Mouse (Mus musculus): ENCODE results near the gene Tmem223.
"Not testable (repeated sequence)": the region's sequence is repeated elsewhere in the genome, so short reads cannot be mapped to it uniquely, and the experiment has no call there.

Tmem223 gene

DNA sequence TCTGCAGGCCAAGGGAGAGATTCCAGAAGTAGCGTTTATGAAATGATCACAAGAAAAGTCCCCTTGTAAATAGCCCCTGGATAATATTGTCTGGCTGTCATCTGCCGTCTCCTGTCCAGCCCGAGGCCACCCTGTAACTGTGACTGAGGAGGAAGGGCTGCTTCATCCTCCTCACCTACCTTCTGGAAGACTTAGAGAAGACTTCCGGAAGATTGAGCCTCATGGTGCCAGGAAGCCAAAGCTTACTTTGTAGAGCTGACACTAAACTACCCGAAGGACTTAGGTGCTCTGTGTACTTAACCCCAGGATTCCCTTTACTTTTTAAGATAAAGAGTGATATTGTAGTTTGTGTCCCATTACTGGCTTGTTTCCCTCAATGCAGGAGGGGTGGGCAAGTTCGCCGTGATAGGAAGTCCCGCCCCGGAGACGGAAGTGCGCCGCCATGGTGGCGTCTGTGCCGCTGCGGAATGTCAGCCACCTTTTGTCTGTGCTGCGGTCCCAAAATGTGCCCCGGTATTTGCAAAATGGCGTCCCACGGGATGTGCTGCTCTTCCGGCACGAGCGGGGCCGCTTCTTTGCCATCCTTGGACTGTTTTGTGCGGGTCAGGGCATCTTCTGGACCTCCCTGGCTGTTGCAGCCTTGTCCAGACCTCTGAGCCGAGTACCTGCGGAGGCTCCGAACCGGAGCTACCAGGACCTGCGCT lies at the start of gene Tmem223:
TSS of gene Tmem223 (plus strand) at position 430 of the 704 bp plus-strand sequence.
- DNase-seq (ENCODE audit: low spot score) = peak; percentile 82

DNA sequence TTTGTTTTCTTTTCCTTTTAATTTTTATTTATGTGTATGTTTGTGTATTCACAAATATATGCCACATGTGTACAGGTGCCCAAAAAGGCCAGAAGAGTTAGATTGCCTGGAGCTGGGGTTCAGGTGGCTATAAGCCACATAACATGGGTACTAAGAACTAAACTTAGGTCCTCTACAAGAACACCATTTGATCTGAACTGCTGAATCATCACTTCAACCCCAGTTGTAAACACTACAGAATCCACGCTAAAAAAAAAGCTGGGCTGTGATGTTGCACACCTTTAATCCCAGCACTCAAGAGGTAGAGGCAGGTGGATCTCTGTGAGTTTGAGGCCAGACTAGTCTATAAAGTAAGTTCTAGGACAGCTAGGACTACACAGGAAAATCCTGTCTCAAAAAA lies 49.4 kb upstream of the Tmem223 start:
- no peak for DNase-seq (ENCODE audit: low spot score)

DNA sequence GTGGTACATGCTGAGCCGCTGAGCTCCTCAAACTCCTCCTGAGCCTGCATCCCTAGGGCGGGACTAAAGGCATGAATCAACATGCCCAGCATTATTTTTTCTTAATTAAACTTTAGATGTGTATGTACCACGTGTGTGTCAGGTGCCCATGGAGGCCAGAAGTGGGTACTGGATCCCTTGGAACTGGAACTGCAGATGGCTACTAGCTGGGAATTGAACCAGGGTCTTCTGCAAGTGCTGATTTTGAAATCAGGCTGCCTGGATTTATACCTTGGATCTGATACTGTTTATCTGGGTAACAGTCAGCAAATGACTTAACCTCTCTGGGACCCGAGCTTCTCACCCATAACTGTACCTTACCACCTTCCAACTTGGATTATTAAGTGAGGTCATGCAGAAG lies 48.8 kb upstream of the Tmem223 start:
- DNase-seq (ENCODE audit: low spot score) = no peak

DNA sequence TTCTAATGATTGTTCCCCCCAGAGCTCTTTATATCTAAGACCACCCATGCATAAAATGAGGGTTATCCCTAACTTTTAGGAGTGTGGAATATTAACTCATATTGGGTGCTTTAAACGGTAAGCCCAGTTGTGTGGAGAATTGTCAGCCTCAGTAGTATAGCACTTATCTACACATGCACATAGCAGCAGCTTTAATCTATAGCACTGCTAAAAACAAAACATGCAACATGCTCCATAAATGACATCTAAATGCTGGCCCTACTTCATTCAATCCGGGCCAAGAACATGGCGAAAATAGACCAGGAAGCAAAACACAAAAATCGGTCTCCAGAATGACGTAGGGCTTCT lies 48.3 kb upstream of the Tmem223 start:
- DNase-seq (ENCODE audit: low spot score) = no peak

DNA sequence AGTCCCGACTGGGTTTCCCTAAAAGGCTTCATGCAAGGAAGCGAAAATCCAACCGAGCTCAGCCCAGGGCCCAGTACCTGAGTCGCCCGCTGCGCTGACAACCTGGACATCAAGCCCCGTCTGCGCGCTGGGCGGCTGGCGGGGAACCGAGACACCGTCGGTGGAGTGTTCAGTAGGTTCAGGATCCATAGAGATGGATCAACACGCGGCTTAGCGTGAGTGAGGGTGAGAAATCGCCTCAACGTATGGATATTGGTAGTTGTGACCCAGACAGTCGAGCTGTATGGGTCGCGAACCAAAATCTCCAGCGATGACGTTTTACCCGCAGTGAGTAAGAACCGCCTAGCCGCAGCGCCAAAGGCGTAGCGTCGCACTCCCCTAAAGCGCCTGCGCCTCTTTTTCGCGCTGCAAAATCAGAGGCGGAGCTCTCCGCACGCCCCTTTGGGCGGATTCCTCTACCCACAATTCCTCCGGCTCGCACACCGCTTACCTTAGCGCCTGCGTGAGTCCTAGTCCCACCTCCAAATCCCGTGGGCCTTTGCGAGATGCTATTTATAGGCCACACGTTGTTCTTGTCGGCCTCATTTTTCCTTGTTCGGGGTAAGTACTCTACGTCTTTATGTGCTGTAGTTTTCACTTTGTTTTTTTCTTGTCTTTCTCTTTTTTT lies 47.8 kb upstream of the Tmem223 start, which contains the start of gene Slc3a2:
TSS of gene Slc3a2 (minus strand) at position 463 of the 667 bp plus-strand sequence.
- DNase-seq (ENCODE audit: low spot score) = peak; percentile 97

DNA sequence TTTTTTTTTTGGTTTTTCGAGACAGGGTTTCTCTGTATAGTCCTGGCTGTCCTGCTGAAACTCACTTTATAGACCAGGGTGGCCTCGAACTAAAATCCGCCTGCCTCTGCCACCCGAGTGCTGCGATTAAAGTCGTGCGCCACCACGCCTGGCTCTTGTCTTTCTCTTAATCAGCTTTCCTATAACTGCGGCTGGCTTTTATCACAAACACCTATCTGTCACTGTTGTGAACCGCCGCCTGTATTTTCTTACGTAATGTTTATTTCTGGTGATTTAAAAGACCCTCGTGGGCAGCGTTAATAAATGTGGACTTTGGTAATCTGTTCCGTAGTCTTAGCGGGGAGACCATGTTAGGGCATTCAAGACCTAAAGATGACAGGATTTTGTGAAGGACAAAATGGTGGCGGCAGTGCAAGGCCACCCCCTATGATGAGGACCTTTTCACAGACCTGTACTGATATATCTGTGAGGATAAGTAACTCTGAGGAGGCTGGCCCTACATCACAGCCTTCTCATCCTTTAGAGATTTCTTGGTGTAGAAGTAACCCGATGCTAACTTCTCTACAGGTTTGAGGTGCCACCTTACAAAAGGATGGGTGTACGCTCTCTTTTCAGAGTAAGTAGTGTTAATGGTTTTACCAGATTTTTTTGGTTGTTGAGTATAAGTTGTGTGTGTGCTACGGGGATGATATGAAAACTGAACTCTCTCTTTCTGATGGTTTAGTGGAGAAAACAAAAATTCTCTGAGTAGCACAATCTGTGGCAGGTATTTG lies 47.0 kb upstream of the Tmem223 start:
- DNase-seq (ENCODE audit: low spot score) = peak; percentile 30

DNA sequence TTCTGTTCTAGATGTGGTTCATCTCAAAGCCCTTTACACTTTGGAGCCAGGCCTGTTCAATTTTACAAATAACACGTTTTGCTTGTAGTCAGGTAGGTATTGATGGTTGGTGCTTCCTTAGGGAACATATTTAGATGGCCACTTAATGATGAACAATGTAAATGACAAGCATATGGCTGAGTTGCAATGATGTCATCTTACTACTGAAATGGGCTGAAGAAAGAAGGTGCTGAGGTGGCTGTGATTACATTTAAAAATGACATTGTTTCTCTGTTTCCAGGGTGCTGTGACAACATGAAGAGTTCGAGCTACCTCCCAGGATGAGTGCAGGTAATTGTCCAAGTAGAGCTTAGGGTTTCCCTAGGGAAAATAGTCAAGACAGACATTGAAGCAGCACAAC lies 46.4 kb upstream of the Tmem223 start:
- no peak for DNase-seq (ENCODE audit: low spot score)

DNA sequence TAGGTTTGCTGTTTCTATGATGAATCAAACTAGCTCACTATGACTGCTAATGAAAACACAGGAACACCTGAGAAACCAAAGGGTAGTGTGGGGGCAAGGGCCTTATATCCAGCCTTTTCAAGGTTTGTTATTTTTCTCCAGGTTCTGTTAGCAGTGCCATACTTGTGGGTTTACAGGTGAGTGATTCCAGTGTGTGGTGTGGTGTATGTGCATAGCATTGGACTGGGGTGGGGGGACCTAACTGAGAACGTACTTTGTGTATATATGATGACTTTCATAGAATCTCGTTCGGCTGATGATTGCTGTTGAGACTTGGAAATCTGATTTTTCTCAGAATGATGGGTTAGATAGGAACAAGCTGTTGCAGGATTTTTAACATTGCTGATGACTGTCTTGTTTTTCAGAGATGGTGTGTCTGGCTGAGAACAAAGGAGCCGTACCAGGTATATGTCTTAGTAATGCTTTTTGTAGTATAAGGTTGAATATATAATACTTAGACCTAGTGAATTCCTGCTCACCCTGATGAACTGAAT lies 45.6 kb upstream of the Tmem223 start:
- DNase-seq (ENCODE audit: low spot score) = no peak

DNA sequence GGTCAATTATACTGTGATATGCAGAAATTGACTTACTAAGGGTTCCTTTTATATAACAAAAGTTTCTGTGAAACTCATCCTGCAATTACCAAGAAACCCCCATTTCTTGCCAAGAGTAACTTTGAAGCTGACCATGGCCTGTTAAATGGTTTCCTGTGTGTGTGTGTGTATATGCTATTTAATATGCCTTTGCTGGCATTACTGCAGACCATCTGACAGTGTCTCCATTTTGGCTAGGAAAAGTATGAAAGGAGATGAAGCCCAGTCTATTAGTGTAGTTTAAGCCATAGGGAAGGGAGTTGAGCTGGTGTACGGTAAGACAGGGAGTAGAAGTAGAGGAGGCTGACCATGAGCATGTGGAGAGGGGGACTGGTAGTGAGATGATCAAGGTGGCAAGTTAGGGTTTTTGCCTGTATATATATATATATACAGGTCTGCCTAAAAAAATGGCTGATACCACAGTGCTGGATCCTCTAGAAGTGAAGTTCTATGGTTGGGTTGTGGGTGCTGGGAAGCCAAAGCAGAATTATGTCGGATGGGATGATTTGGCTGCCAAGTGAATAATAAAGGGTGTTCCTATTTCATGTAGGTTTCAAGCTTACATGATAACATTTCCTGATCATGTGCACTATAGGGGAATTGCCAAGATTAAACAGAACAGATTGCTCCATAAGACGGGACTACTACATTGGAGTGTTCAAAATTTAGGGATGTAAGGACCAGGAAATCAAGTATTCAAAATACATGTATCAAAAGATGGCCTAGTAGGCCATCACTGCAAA lies 44.0 kb upstream of the Tmem223 start:
- no peak for DNase-seq (ENCODE audit: low spot score)

DNA sequence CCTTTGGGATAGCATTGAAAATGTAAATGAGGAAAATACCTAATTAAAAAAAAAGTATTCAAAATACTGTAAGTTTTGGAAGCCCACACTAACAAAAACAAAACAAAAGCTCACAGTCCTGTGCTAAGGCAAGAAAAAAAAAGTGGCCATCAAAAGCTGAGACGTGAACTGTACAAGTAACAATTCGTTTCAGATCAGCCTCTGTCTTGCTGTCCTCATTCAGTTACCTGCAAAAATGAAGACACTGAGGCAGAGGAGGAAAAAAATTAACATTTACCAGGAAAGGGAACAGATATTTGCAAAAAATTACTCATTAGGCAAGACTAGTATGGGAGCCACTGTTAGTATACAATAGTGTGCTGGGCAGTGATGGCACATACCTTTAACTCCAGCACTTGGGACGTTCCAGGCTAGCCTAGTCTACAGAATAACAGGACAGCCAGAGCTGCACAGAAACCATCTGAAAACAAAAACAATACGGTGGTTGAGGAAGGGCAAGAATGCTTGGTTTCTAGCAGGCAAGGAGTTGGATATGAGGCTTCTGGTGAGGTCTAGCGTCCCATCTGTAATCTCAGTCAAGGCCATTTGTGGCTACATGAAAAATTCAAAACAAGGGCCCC lies 43.2 kb upstream of the Tmem223 start:
- DNase-seq (ENCODE audit: low spot score) = no peak

DNA sequence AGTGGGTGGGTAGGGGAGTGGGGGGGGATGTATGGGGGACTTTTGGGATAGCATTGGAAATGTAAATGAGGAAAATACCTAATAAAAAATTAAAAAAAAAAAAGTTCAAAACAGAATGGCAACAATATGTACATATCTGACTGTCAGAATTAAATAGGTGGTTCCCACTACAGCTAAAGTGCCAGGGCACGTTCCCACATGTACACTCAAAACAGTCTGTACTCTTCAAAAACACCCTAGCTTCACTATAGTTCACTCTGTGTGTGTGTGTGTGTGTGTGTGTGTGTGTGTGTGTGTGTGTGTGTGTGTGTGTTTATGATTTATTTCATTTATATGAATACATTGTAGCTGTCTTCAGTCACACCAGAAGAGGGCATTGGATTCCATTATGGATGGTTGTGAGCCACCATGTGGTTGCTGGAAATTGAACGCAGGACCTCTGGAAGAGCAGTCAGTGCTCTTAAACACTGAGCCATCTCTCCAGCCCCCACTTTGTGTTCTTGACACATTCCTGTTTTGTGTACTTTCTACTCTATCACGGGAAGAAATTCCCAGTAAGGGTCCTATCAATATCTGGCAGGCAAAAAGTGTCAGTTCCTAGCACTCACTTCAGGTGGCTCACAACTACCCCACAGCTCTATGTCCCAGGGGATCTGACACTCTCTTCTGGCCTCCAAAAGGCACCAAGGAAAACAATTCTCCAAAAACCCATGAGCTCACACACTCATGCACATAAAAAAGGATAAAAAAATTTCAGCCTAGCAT lies 42.3 kb upstream of the Tmem223 start:
- DNase-seq (ENCODE audit: low spot score) = not testable (repeated sequence)

DNA sequence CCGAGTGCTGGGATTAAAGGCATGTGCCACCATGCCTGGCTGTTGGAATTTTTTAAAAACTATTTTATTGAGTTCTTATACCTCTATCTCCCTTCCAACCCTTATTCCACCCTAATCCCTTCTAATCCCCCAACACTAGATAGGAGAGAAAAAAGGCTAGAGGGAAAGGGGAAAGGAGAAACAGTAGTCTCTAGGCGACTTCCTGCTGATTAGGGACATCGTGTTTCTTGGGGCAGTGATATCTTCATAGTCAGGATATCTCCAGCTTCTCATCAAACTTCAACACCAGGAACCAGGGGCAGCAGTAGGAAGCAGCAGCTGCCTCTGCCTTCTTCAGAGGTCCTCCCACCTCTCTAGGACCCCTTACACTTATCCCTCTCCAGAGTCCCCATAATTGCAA lies 36.5 kb upstream of the Tmem223 start:
- no peak for DNase-seq (ENCODE audit: low spot score)

DNA sequence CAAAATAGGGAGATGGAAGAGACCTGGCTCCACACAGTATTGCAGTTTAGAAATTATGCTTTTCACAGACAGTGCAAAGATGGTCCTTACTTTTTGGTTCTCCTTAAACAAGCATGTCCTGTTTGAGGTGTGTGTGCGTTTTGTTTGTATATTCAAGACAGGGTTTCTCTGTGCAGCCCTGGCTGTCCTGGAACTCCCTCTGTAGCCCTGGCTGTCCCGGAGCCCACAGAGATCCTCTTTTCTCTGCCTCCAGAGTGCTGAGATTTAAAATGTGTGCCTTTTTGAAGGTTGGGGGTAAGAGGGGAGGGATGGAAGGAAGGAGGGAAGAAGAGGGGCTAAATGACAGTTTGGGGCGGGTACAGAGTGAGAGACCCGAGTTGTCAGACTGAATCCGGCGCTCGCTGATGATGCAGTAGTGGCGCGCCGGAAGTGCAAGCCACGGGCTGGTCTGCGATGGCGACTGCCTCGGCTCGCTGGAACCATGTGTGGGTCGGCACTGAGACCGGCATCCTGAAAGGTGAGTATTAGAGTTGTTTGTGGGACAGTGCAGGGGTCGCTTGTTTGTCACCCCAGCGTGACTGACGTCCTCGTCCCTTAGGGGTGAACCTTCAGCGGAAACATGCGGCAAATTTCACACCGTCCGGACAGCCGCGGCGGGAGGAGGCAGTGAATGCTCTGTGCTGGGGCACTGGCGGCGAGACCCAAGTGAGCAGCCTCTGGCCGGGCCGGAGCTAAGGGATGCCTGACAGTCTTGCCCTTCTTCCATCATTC lies 35.2 kb upstream of the Tmem223 start, which contains the start of gene Wdr74:
TSS of gene Wdr74 (plus strand) at position 439 of the 771 bp plus-strand sequence.
- DNase-seq (ENCODE audit: low spot score) = peak; percentile 93

DNA sequence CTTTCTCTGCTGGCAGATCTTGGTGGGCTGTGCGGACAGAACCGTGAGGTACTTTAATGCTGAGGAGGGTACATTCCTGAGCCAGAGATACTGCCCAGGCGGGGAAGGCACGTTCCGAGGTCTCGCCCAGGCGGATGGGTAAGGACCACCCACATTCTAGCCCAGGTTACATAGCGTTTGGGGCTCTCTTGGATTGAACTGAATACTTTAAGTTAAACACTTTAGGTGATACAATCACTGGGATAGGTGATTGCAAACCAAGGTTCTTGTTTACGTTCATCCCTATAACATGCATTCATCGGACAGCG lies 34.7 kb upstream of the Tmem223 start:
- DNase-seq (ENCODE audit: low spot score) = no peak

DNA sequence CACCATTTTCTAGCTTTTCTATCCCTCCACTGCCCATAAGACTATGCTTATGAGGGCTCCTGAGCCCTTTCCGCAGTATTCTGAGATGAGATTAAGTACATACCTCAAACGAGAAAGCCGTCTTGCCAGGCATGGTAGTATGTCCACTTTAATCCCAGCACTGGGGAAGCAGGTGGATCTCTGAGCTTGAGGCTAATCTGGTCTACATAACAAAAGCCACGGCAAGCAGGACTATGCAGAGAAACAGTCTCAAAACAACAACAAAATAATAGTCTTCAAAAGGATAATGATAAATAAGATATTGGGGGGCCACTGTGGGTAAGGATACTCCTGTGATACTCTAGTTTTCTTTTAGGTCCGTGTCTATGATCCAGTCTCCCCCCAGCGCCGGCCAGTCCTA lies 31.9 kb upstream of the Tmem223 start:
- DNase-seq (ENCODE audit: low spot score) = no peak

DNA sequence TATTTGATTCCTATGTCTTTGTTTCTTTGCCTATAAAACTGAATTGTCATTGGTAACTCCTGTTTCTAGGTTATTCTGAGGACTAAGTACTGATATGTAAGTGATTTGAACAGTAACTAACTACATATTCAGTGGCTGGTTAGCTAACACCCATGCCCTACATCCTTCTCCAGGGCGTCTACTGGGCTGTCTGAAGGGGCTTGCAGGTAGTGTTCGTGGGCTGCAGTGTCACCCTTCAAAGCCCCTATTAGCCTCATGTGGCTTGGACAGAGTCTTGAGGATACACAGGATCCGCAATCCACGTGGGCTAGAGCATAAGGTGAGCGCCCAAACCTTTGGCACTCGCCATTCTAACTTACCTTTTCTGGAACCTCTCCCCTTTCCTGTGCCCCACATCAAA lies 31.1 kb upstream of the Tmem223 start:
- DNase-seq (ENCODE audit: low spot score) = no peak

DNA sequence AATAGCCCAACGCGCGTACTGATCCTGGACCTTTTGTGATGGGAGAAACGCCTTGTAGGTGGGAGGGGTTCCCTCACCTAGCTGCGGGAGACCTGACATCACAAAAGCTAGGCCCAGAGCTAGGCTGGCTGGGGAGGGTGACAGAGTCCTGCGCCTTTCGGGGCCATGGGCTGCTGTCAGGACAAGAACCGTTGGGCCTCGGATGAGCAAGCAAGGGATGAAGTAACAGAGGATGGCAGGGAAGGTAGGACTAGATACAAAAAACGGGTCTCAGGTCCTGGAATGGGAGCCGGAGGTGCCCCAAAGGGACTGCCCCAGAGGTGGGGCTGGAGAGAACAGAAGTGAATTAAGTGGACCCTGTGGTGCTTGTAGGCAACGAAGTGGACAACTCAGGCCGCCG lies 30.2 kb upstream of the Tmem223 start, which contains the start of gene 1700092M07Rik:
TSS of gene 1700092M07Rik (plus strand) at position 116 of the 400 bp plus-strand sequence.
- DNase-seq (ENCODE audit: low spot score) = no peak

DNA sequence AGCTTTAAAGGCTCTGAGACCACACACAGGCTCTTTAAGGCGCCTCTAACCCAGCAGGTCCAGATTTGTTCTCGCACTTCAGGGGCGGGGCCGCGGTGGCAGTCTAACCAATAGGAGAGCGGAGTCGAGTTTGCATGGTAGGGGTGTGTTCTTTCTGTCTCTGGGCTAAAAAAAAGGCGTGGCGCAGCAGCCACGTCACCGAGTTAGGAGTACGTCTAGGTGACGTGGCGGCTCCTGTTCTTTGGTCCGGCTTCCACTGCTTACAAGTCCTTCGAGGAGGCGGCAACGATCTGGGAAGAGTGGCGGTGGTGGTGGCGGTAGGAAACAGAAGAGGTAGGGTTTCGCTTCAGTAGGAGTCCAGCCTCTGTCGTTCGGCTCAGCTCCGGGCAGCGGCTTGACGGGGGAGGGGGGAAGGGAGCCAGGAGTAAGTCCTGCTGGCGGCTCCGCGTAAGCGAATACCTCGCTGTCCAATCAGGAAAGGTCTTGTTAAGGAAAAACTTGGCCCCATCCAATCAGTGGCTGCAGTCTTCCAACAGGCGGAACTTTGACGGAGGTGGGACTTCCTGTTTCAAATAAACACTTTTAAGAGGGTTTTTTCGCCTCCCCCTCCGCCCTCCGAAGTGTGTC lies 29.4 kb upstream of the Tmem223 start, which contains the start of gene Stx5a:
TSS of gene Stx5a (plus strand) at position 171 of the 627 bp plus-strand sequence.
- peak; percentile 96 for DNase-seq (ENCODE audit: low spot score)

DNA sequence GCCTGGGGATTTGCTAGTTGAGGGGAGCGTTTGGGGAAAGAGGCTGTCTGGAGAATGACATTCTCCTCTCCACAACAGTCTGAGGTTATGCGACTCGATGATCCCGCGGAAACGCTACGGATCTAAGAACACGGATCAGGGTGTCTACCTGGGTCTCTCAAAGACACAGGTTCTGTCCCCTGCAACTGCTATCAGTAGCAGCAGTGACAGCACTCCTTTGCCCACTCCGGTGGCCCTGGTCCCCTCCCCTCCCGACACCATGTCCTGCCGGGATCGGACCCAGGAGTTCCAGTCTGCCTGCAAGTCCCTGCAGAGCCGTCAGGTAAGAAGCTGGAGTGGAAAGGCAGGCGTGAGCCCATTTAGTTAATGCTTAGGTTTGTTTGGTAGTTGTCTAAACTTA lies 28.6 kb upstream of the Tmem223 start:
- DNase-seq (ENCODE audit: low spot score) = no peak
